Mouse (Mus musculus): Measurements from ENCODE around the gene Gm45785. TPM values are rescaled to one million over a fixed set of nuclear protein-coding genes. Genes with fewer than 3 reads are reported as not detected.

Gene Gm45785
- polyA plus RNA-seq, 1 experiment from 2014 or later: not detected

DNA sequence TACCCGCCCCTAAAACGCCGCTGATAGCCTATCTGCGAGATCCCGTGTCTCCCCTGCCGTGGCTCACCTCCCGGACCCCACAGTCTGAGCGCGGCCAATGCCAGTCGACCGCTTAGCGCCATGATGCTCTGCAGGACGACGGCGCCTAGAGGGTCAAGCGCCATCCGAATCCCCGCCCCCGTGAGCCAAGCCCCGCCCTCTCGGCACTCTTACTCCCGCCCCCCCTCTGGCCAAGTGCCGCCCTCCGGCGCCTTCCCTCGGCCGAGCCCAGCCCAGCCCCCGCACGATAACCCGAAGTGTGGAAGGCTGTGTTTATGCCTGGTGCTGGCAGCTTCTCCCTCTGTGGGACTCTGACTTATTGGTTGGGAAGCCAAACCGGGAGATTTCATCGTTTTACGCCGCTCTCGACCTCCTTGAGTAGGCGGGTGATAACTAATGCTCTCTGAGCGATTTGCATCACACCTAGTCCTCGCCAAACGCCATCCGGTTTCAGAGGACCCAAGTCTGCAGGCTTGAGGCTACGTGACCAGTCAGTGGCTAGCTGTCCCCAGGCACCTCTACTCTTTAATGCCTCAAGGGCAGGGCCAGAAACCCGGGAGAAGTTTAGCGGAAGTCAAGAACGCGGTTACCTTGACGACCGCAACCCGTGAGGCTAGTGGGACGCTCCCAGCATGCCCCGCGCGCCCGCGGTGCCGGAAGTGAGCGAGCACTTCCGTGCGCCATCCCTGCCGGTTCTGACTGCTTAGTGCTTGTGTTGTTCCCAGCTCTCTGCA is 25.8 kb upstream of the Gm45785 start, which contains the start of the genes Psmd13 and Sirt3:
Gene Psmd13, plus strand, starts transcription at position 273 of the 773 bp plus-strand sequence.
Gene Sirt3, minus strand, starts transcription at position 614 of the 773 bp plus-strand sequence.
- no peaks in the 10 kb centered on the region for H3K9me3 ChIP-seq
- H3K9ac ChIP-seq: peak within 1 kb of the TSS; percentile 83
- H3K27ac ChIP-seq: peak within 1 kb of the TSS; percentile 84
- H3K4me2 ChIP-seq: peak within 1 kb of the TSS; percentile 66
- H3K27me3 ChIP-seq: no peaks in the 10 kb centered on the region
- peak within 1 kb of the TSS; percentile 95 for H3K4me3 ChIP-seq (replicated peaks)
- WGBS: under 1% methylated on average over 57 of the region's 59 CpGs
- peaks cover 17% of the 10 kb centered on the region for H3K4me1 ChIP-seq
- peak; percentile 96 for ATAC-seq (ENCODE audit: low FRiP score)
- H3K36me3 ChIP-seq (replicated peaks): peaks cover 21% of the 10 kb centered on the region

DNA sequence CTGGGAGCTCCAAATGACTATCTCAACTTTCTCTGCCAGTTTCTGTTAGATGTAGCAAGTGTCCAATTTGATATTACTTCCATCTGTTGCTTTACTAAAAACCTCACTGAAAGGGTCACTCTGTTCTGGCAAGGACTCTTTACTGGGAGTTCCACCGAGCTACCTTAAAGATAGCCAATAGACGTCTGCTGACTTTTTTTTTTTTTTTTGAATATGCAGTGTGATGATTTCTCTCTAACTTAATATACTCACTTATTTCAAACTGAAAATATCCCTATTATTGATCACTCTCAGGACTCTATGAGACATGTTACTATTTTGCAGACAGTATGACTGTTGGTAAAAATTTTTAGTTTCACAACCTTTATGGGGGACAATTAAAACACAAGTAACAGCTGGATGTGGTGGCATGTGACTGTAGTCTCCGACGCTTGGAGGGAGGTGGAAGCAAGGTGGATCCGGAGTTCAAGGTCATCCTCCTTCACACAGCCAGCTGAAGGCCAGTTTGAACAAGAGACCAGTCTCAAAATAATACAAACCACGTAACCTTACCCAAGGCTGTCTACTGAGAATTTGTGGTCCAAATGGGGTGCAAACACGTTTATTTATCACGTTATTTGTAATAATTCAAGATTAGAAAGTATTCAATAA is 24.9 kb upstream of the Gm45785 start:
- H3K27me3 ChIP-seq: no peaks in the 10 kb centered on the region
- ATAC-seq (ENCODE audit: low FRiP score): no peak
- H3K9ac ChIP-seq: peak overlapping the region; percentile 83
- H3K4me3 ChIP-seq (replicated peaks): peak overlapping the region; percentile 95
- H3K4me2 ChIP-seq: peak overlapping the region; percentile 66
- H3K4me1 ChIP-seq: peaks cover 17% of the 10 kb centered on the region
- no peaks in the 10 kb centered on the region for H3K9me3 ChIP-seq
- no peak overlapping the region for H3K27ac ChIP-seq
- H3K36me3 ChIP-seq (replicated peaks): peaks cover 20% of the 10 kb centered on the region
- 32% methylated on average over 8 of the region's 8 CpGs for WGBS

DNA sequence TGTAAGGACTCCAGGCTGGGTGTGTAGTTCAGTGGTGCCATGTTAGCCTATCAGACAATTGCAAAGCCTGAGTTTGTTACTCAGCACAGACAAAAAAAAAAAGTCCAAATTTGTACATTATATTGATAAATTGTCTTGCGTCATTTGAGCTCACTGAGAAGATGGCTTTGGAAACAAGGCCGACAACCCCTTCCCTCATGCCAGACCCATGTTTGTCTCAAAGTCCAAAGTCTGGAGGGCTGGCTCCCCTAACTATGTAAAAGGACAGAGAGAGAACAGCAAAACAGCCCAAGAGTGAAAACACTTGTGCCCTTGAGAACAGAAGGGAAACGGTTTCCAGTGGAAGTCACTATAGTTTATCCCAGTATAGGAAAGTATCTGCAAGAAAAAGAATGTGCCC is 24.3 kb upstream of the Gm45785 start:
- peaks cover 17% of the 10 kb centered on the region for H3K4me1 ChIP-seq

DNA sequence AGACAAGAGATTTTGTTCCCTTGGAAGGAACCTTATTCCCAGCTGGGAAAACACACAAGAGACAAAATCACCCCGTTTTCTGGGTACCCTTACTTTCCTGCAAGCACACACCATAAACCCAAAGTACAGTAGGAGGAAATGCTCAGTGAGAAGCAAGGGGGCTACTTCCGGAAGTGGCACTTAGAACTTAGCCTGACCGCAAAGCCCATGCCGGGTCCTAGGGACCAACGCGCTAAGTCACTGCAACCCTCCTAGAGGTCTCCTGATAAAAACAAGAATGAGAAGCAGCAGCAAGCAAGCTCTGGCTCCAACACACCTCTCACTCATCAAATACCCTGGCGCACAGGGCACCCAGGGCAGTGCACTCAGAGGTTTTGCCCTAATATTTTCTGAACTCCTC is 23.2 kb upstream of the Gm45785 start:
- Histone ChIP-seq H3K4me1 (peaks cover 17% of the 10 kb centered on the region), H3K27ac (no peak overlapping the region), H3K9ac (no peak overlapping the region), H3K4me2 (no peak overlapping the region), H3K27me3 (no peaks in the 10 kb centered on the region), H3K36me3 (replicated peaks) (peaks cover 30% of the 10 kb centered on the region), H3K9me3 (no peaks in the 10 kb centered on the region), H3K4me3 (replicated peaks) (no peak overlapping the region)
- WGBS: 92% methylated on average over 7 of the region's 7 CpGs
- no peak for ATAC-seq (ENCODE audit: low FRiP score)

More for the DNA sequence above, 24.3 kb upstream of the Gm45785 start:
- no peaks in the 10 kb centered on the region for H3K9me3 ChIP-seq
- H3K27me3 ChIP-seq: no peaks in the 10 kb centered on the region
- H3K4me3 ChIP-seq (replicated peaks): no peak overlapping the region
- H3K9ac ChIP-seq: no peak overlapping the region
- no peak overlapping the region for H3K27ac ChIP-seq
- no peak for ATAC-seq (ENCODE audit: low FRiP score)
- H3K4me2 ChIP-seq: peak overlapping the region; percentile 66; the same call in 1 of the 2 replicates
- H3K36me3 ChIP-seq (replicated peaks): peaks cover 22% of the 10 kb centered on the region
- WGBS: 91% methylated on average over 3 of the region's 3 CpGs

DNA sequence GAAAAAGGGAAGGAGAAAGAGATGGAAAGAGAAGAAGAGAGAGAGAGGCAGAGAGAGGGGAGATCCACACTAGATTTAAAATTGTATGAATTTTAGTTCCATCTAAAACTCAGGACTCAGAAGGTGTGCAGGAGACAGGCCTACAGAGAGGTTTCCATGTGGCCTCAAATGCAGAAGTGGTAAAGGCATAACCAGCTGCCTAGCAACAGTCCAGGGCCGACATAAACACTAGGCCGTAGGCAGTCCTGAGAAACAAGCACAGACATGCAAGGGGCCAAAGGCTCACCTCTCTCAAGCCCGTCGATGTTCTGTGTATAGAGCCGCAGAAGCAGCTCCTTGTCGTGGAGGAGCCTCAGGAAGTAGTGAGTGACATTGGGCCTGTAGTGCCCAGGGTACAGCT is 21.2 kb upstream of the Gm45785 start:
- no peak for ATAC-seq (ENCODE audit: low FRiP score)

DNA sequence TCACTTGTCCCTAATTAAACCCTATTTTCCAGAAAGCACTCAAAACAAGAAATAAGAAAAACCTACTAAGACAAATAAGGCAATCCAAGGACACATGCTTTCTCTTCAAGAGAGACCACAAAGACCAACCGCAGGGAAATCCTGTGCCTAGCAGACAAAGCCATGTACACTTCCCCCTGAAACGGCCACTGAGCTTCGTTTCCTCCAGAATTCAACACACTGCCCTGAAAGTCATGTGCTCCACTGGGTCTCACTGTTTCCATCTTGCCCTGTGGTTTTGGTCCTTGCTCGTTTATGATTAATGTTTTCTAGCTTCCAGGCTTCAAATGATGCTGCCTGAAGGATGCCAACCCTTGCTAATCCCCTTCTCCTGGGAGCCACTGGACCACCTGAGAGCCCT is 18.1 kb upstream of the Gm45785 start:
- no peak overlapping the region for H3K4me2 ChIP-seq
- WGBS: 87% methylated on average over 4 of the region's 4 CpGs
- H3K9me3 ChIP-seq: no peaks in the 10 kb centered on the region
- no peak overlapping the region for H3K27ac ChIP-seq
- no peak for ATAC-seq (ENCODE audit: low FRiP score)
- no peaks in the 10 kb centered on the region for H3K27me3 ChIP-seq
- no peak overlapping the region for H3K9ac ChIP-seq
- H3K36me3 ChIP-seq (replicated peaks): peaks cover 39% of the 10 kb centered on the region
- H3K4me3 ChIP-seq (replicated peaks): no peak overlapping the region
- no peaks in the 10 kb centered on the region for H3K4me1 ChIP-seq

More for the DNA sequence above, 21.2 kb upstream of the Gm45785 start:
- Histone ChIP-seq H3K9me3 (no peaks in the 10 kb centered on the region), H3K9ac (no peak overlapping the region; the same call in 1 of the 2 replicates), H3K27me3 (no peaks in the 10 kb centered on the region), H3K4me2 (no peak overlapping the region), H3K4me3 (replicated peaks) (no peak overlapping the region), H3K27ac (no peak overlapping the region), H3K36me3 (replicated peaks) (peaks cover 33% of the 10 kb centered on the region), H3K4me1 (peaks cover 7% of the 10 kb centered on the region)
- WGBS: 92% methylated on average over 6 of the region's 6 CpGs

DNA sequence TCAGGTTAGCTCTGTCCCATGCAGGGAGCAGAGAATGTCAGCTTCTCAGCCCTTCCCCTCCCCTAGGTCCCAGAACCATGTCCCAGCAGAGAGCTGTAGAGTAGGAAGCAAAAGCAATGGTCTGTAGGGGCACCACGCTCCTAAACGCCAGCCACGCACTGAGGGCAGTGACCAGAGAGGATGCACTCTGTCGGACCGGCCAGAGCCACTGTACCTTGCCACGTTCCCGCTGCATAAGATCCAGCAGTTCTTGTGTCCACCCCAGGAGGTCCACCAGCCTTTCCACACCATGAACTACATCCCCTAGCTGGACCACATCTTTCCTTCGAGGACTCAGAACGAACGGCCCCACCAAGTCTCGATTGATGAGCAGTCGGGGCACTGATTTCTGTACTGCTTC is 8.6 kb upstream of the Gm45785 start:
- no peaks in the 10 kb centered on the region for H3K27me3 ChIP-seq
- ATAC-seq (ENCODE audit: low FRiP score): no peak
- H3K4me2 ChIP-seq: no peak overlapping the region
- no peak overlapping the region for H3K9ac ChIP-seq
- 95% methylated on average over 12 of the region's 12 CpGs for WGBS
- peaks cover 65% of the 10 kb centered on the region for H3K36me3 ChIP-seq (replicated peaks)
- no peak overlapping the region for H3K27ac ChIP-seq
- no peaks in the 10 kb centered on the region for H3K9me3 ChIP-seq
- H3K4me3 ChIP-seq (replicated peaks): no peak overlapping the region
- 0 out of 2 replicates have a peak, but pooled peaks cover under 1% of the 10 kb centered on the region for H3K4me1 ChIP-seq

DNA sequence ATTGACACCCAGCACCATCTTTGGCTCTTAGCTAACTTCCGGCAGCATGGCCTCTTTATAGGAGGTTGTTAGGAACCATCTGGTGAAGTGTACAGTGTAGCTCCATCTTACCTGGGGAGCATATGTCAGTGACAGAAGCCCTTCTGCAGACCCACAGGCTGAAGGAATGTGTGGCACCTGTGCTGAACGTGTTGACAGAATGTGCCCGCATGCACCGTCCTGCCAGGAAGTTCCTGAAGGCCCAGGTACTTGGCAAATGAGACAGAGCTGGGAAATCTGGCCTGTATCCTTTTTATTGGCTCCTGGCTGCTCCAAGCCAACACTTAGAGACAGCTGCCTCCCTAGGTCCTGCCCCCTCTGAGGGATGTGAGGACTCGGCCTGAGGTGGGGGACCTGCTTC is 4.6 kb upstream of the Gm45785 start:
- peaks cover 63% of the 10 kb centered on the region for H3K36me3 ChIP-seq (replicated peaks)
- no peak overlapping the region for H3K27ac ChIP-seq
- H3K4me2 ChIP-seq: no peak overlapping the region
- WGBS: 94% methylated on average over 5 of the region's 5 CpGs
- H3K4me1 ChIP-seq: peaks cover 22% of the 10 kb centered on the region
- no peak for ATAC-seq (ENCODE audit: low FRiP score)
- no peaks in the 10 kb centered on the region for H3K9me3 ChIP-seq
- no peak overlapping the region for H3K4me3 ChIP-seq (replicated peaks)
- H3K9ac ChIP-seq: no peak overlapping the region
- no peaks in the 10 kb centered on the region for H3K27me3 ChIP-seq

DNA sequence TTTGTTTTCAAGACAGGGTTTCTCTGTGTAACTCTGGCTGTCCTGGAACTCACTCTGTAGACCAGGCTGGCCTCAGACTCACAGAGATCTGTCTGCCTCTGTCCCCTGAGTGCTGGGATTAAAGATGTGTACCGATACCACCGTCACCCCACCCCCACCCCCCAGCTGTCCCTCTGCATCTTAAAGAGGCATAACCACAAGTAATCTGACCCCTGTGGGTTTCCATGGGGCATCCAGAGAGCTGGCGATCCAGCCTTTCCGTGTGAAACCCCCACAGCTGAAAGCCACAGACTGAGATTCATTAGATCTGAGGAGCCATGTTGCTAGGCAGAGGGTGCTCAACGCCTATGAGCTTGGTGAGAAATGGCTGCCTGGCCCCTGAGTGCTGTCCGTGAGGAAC is 3.9 kb upstream of the Gm45785 start:
- H3K4me1 ChIP-seq: peaks cover 29% of the 10 kb centered on the region
- no peak overlapping the region for H3K9ac ChIP-seq
- no peak for ATAC-seq (ENCODE audit: low FRiP score)
- H3K4me2 ChIP-seq: no peak overlapping the region
- no peaks in the 10 kb centered on the region for H3K9me3 ChIP-seq
- H3K27me3 ChIP-seq: no peaks in the 10 kb centered on the region
- peaks cover 62% of the 10 kb centered on the region for H3K36me3 ChIP-seq (replicated peaks)
- no peak overlapping the region for H3K4me3 ChIP-seq (replicated peaks)
- WGBS: 81% methylated on average over 6 of the region's 6 CpGs
- H3K27ac ChIP-seq: no peak overlapping the region

DNA sequence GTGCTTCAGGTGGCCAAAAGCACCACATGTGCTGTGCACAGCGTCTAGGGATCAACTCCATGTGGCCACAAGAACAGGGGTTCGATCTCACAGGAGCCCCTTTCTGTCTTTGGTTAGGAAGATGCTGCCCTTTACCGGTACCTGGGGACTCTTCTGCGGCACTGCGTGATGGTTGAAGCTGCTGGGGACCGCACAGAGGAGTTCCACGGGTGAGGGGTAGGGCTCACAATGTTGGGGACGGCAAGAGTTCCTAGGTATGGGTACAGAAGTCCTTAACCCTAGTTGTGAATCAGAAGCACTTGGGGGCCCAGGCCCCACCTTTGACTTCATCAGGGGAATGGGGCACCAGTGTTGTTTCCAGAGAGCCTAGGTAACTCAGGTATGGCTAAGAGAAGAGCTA is 2.6 kb upstream of the Gm45785 start:
- Histone ChIP-seq H3K4me3 (replicated peaks) (0 out of 2 replicates have a peak overlapping the region, but pooled peaks have one; percentile 78), H3K27ac (no peak overlapping the region), H3K27me3 (no peaks in the 10 kb centered on the region), H3K4me1 (peaks cover 32% of the 10 kb centered on the region), H3K4me2 (peak overlapping the region; percentile 97), H3K36me3 (replicated peaks) (peaks cover 60% of the 10 kb centered on the region), H3K9me3 (no peaks in the 10 kb centered on the region), H3K9ac (no peak overlapping the region)
- no peak for ATAC-seq (ENCODE audit: low FRiP score)
- 94% methylated on average over 8 of the region's 8 CpGs for WGBS

DNA sequence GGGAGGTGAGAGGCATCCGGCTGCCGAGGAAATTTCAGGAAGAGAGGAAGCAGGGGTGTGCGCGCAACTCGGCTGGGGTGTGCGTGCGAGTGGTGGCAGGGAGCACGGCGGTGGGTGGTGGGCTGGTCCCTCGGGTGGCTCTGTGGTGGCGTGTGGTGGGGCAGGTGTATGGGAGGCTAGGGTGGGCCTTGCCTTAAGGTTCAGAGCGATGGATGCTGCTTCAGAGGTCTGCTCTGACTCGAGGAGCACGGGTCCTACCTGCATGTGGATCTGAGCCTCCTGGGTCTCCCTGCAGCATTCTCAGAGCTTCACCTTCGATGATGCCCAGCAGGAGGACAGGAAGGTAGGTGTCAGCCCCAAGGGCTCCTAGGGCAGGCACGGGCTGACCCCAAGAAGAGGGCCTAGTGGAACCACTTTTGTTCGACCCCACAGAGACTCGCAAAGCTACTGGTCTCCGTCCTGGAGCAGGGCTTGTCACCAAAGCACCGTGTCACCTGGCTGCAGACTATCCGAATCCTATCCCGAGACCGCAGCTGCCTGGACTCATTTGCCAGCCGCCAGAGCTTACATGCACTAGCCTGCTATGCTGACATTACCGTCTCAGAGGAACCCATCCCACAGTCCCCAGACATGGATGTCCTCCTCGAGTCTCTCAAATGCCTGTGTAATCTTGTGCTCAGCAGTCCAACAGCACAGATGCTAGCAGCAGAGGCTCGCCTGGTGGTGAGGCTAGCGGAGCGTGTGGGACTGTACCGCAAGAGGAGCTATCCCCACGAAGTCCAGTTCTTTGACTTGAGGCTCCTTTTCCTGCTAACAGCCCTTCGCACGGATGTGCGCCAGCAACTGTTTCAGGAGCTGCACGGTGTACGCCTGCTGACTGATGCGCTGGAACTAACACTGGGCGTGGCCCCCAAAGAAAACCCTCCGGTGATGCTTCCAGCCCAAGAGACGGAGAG is 1.7 kb upstream of the Gm45785 start, which contains the start of gene Bet1l:
Gene Bet1l, minus strand, starts transcription at position 28 of the 956 bp plus-strand sequence.
- peaks cover 60% of the 10 kb centered on the region for H3K36me3 ChIP-seq (replicated peaks)
- peak; percentile 57 for ATAC-seq (ENCODE audit: low FRiP score)

More for the DNA sequence above, 1.7 kb upstream of the Gm45785 start, which contains the start of gene Bet1l:
- H3K4me1 ChIP-seq: peaks cover 32% of the 10 kb centered on the region
- peak within 1 kb of the TSS; percentile 90 for H3K9ac ChIP-seq
- peak within 1 kb of the TSS; percentile 89 for H3K27ac ChIP-seq
- no peaks in the 10 kb centered on the region for H3K27me3 ChIP-seq
- peak within 1 kb of the TSS; percentile 78 for H3K4me3 ChIP-seq (replicated peaks)
- H3K4me2 ChIP-seq: peak within 1 kb of the TSS; percentile 97
- WGBS: 39% methylated on average over 40 of the region's 40 CpGs
- H3K9me3 ChIP-seq: no peaks in the 10 kb centered on the region

Data from forebrain, embryonic 12.5 days (tissue).